Mouse (Mus musculus) macrophage (primary cell): ENCODE measurements around the gene Erbb3. TPM values are rescaled to one million over a fixed set of nuclear protein-coding genes. Genes with fewer than 3 reads are reported as not detected.
"Not testable (repeated sequence)": the region's sequence is repeated elsewhere in the genome, so short reads cannot be mapped to it uniquely, and the experiment has no call there.

Source experiments
- H3K27ac ChIP-seq: fragments of 350-480 bp; formaldehyde crosslinking; 2 replicates; pipeline ENCODE4 v1.9.0; 2021
- H3K36me3 ChIP-seq: fragments of 350-480 bp; formaldehyde crosslinking; 2 replicates; pipeline ENCODE4 v1.9.0; 2021; ENCODE audit errors: inconsistent target
- H3K4me3 ChIP-seq: fragments of 350-480 bp; formaldehyde crosslinking; 2 replicates; pipeline ENCODE4 v1.9.0; 2021; ENCODE audit errors: inconsistent target
- H3K79me2 ChIP-seq: fragments of 350-480 bp; formaldehyde crosslinking; 2 replicates; pipeline ENCODE4 v1.9.0; 2021; ENCODE audit errors: inconsistent target
- WGBS: methylation state at CpG from one replicate; pipeline ENCODE4 v1.1.7; 2026; ENCODE audit warnings: inconsistent platforms; ENCODE audit not compliant: missing documents; 5-methylcytosine and 5-hydroxymethylcytosine counted together
- polyA plus RNA-seq: library from polyadenylated mRNA; stranded (reverse); fragments of 250-400 nt; gene quantifications from 3 replicates; pipeline ENCODE4 v1.2.4, GENCODE M21; 2018; ENCODE audit warnings: inconsistent platforms

Gene Erbb3
- polyA plus RNA-seq, 1 experiment from 2014 or later: 1.2 TPM

- H3K79me2 ChIP-seq: peaks cover 5% of the 10 kb centered on the region
- H3K36me3 ChIP-seq: peaks cover 9% of the 10 kb centered on the region; the same call in 1 of the 2 replicates
- H3K27ac ChIP-seq: no peak overlapping the region
- no peak overlapping the region for H3K4me3 ChIP-seq
These were observed 30.8 kb upstream of the Erbb3 start for GRCm38 (mm10) chr10:128620241-128620640.

DNA sequence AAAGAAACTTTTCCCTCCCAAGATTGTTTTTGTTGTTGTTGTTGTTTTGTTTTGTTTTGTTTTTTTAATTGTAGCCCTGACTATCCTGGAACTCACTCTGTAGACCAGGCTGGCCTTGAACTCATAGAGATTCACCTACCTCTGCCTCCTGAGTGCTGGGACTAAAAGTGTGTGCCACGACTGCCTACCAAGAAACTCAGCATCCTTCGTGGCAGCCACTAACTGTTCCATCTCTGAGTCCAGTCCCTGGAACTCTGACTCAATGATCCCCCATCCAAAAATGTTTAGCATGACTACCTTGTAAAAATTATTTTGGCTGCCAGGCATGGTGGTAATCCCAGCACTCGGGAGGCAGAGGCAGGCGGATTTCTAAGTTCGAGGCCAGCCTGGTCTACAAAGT lies 29.7 kb upstream of the Erbb3 start:
- not testable (repeated sequence) for H3K27ac ChIP-seq, H3K4me3 ChIP-seq, H3K36me3 ChIP-seq, H3K79me2 ChIP-seq
- WGBS: 90% methylated on average over 5 of the region's 5 CpGs

DNA sequence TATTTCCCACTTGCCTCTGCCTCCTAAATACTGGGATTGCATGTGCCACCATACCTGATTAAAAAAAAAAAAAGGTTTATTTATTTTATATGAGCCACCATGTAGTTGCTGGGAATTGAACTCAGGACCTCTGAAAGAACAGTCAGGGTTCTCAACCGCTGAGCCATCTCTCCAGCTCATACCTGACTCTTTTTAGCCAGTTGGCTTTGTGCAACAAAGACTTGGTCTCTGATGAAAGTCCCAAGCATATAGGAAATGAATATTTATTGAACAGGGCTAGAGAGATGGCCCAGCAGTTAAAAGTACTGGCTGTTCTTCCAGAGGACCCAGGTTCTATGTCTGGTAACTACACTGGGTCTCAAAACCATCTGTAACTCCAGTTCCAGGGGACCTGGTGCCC lies 29.1 kb upstream of the Erbb3 start:
- WGBS: 95% methylated on average over 1 of the region's 1 CpGs
- Histone ChIP-seq H3K27ac (no peak overlapping the region), H3K79me2 (no peaks in the 10 kb centered on the region), H3K36me3 (no peaks in the 10 kb centered on the region), H3K4me3 (no peak overlapping the region)

DNA sequence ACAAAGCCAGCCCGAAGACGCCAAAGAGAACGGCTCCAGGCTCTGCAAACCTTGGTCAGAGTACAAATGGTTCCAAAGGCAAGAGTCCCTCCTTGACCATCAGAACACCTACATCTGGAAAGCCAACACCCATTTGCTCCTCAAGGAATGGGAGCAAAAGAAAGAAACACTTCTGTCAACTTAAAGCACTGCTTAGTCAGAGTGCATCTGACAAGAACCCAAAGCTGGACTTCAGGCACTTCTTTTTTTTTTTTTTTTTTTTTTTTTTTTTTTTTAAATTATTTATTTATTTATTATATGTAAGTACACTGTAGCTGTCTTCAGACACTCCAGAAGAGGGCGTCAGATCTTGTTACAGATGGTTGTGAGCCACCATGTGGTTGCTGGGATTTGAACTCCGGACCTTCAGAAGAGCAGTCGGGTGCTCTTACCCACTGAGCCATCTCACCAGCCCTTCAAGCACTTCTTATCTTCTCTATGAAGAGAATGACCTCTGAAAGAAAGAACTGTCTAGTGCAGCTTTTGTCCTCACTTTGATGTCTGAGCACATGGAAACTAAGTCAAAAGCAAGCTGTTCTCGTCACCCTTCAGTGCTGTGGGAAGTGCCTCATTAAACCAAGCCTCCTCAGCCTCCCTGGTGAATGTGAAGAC lies 26.5 kb upstream of the Erbb3 start:
- WGBS: 91% methylated on average over 4 of the region's 7 CpGs
- H3K36me3 ChIP-seq, H3K27ac ChIP-seq, H3K4me3 ChIP-seq, H3K79me2 ChIP-seq: not testable (repeated sequence)

GRCm38 (mm10) chr10:128614934-128615333 lies 25.5 kb upstream of the Erbb3 start:
- H3K4me3 ChIP-seq: no peak overlapping the region
- H3K36me3 ChIP-seq: no peaks in the 10 kb centered on the region
- no peaks in the 10 kb centered on the region for H3K79me2 ChIP-seq
- H3K27ac ChIP-seq: no peak overlapping the region
- WGBS: 76% methylated on average over 3 of the region's 3 CpGs

DNA sequence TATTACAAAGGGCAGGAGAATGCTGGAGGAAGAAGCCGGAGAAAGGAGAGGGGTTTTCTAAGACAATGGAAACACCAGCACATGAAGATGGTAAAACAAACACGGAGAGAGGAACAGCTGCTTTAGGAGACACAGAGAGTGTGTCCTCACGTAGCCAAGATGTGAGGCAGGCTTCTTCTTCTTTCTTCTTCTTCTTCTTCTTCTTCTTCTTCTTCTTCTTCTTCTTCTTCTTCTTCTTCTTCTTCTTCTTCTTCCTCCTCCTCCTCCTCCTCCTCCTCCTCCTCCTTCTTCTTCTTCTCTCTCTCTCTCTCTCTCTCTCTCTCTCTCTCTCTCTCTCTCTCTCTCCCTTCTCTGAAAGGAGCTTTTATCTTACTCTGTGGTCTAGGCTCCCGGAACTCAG lies 24.4 kb upstream of the Erbb3 start:
- H3K27ac ChIP-seq, H3K4me3 ChIP-seq, H3K79me2 ChIP-seq, H3K36me3 ChIP-seq: not testable (repeated sequence)
- WGBS: 72% methylated on average over 2 of the region's 4 CpGs

- Histone ChIP-seq H3K4me3 (no peak overlapping the region), H3K36me3 (no peaks in the 10 kb centered on the region), H3K79me2 (no peaks in the 10 kb centered on the region), H3K27ac (no peak overlapping the region)
- 35% methylated on average over 6 of the region's 6 CpGs for WGBS
These were observed 23.6 kb upstream of the Erbb3 start for GRCm38 (mm10) chr10:128613154-128613440.

- no peak overlapping the region for H3K27ac ChIP-seq
- WGBS: 15% methylated on average over 16 of the region's 16 CpGs
These were observed 23.1 kb upstream of the Erbb3 start for GRCm38 (mm10) chr10:128612433-128613153.

GRCm38 (mm10) chr10:128606483-128606882 lies 17.0 kb upstream of the Erbb3 start:
- Histone ChIP-seq H3K4me3 (no peak overlapping the region), H3K27ac (no peak overlapping the region), H3K79me2 (no peaks in the 10 kb centered on the region), H3K36me3 (no peaks in the 10 kb centered on the region)
- WGBS: 70% methylated on average over 2 of the region's 2 CpGs

More at GRCm38 (mm10) chr10:128612433-128613153, 23.1 kb upstream of the Erbb3 start:
- H3K36me3 ChIP-seq: no peaks in the 10 kb centered on the region
- H3K4me3 ChIP-seq: no peak overlapping the region
- no peaks in the 10 kb centered on the region for H3K79me2 ChIP-seq

GRCm38 (mm10) chr10:128602470-128603128 lies 13.1 kb upstream of the Erbb3 start:
- Histone ChIP-seq H3K79me2 (no peaks in the 10 kb centered on the region), H3K27ac (no peak overlapping the region), H3K36me3 (no peaks in the 10 kb centered on the region), H3K4me3 (no peak overlapping the region)
- WGBS: 33% methylated on average over 4 of the region's 4 CpGs

DNA sequence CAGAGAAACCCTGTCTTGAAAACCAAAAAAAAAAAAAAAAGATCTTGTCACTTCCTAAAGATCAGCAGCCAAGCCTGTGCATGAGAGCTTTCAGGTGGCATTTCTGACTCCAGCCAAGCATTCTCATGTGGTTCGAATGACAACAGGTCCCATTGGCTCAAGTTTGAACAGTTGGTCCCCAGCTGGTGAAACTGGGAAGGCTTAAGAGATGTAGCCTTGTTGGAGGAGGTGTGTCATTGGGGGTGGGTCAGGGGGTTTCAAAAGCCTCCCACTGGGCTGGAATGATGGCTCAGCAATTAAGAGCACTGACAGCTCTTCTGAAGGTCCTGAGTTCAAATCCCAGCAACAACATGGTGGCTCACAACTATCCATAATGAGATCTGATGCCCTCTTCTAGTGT lies 12.0 kb upstream of the Erbb3 start:
- Histone ChIP-seq H3K27ac (no peak overlapping the region), H3K4me3 (no peak overlapping the region), H3K36me3 (no peaks in the 10 kb centered on the region), H3K79me2 (no peaks in the 10 kb centered on the region)
- WGBS: 82% methylated on average over 1 of the region's 1 CpGs

GRCm38 (mm10) chr10:128598476-128598875 lies 9.0 kb upstream of the Erbb3 start:
- WGBS: 59% methylated on average over 2 of the region's 2 CpGs
- Histone ChIP-seq H3K36me3 (no peaks in the 10 kb centered on the region), H3K27ac (no peak overlapping the region), H3K79me2 (no peaks in the 10 kb centered on the region), H3K4me3 (no peak overlapping the region)

GRCm38 (mm10) chr10:128592797-128593196 lies 3.3 kb upstream of the Erbb3 start:
- no peaks in the 10 kb centered on the region for H3K79me2 ChIP-seq
- H3K27ac ChIP-seq: no peak overlapping the region
- H3K4me3 ChIP-seq: no peak overlapping the region
- 88% methylated on average over 5 of the region's 5 CpGs for WGBS
- H3K36me3 ChIP-seq: no peaks in the 10 kb centered on the region

- Histone ChIP-seq H3K4me3 (no peak overlapping the region), H3K79me2 (no peaks in the 10 kb centered on the region), H3K36me3 (no peaks in the 10 kb centered on the region), H3K27ac (no peak overlapping the region)
- WGBS: 82% methylated on average over 5 of the region's 6 CpGs
These were observed 2.0 kb upstream of the Erbb3 start for GRCm38 (mm10) chr10:128591436-128591835.

DNA sequence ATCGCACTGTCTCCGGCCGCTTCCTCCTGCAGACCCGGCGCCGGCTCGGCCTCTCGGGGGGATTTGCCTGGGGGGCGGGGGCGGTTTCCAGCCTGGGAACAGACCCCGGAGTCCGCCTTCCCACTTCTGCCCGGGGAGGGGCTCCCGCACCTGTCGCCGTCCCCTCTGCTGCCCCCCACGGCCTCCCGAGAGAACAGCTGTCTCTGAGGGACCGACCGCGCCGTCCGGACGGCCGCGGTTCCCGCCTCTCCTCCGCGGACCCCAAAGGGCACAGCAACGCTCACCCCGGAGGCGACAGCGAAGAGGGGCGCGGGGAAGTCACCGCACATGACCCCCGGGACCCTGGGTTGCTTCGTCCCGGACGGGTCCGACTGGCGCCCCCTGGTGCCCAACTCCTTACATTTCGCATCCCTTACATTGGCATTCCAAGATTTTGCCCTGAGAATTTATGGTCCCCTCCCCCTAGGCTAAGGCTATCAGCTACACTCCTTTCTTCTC lies 790 bp upstream of the Erbb3 start:
- Histone ChIP-seq H3K4me3 (peak overlapping the region; percentile 42), H3K36me3 (no peaks in the 10 kb centered on the region), H3K79me2 (no peaks in the 10 kb centered on the region), H3K27ac (no peak overlapping the region)
- under 1% methylated on average over 43 of the region's 43 CpGs for WGBS
